Mouse (Mus musculus) CH12.LX (cell line): ENCODE data around the gene Tmpo. TPM values are rescaled to one million over a fixed set of nuclear protein-coding genes. Genes with fewer than 3 reads are reported as not detected.

Experiments
- DNase-seq: peaks from one replicate; pipeline ENCODE4 v3.0.0-alpha.2; 2013; ENCODE audit errors: extremely low read depth
- H3K27ac ChIP-seq: 2 replicates; pipeline ENCODE4 v1.5.1; 2012; ENCODE audit warnings: low read depth, mild to moderate bottlenecking, control low read depth, moderate library complexity; ENCODE audit not compliant: insufficient read depth
- H3K27me3 ChIP-seq: replicated peaks from 2 replicates; pipeline ENCODE3; 2012; ENCODE audit warnings: inconsistent platforms
- H3K36me3 ChIP-seq, 2 experiments: replicated peaks in 1 of 2; 2 replicates each; pipeline versions ENCODE3 to v1.6.1; 2012; ENCODE audit warnings: inconsistent platforms in 1 of 2, low read length in 1 of 2, mild to moderate bottlenecking in 1 of 2, mixed read lengths in 1 of 2, moderate library complexity in 1 of 2; ENCODE audit not compliant: control insufficient read depth in 1 of 2, insufficient read depth in 1 of 2
- H3K4me1 ChIP-seq, 2 experiments: 2 replicates each; pipeline ENCODE4 v1.6.1; 2012; ENCODE audit warnings: inconsistent platforms in 1 of 2, moderate library complexity in 1 of 2; ENCODE audit not compliant: insufficient read depth in 2 of 2, control insufficient read depth in 1 of 2
- H3K4me2 ChIP-seq: 2 replicates; pipeline ENCODE4 v1.6.1; 2012; ENCODE audit warnings: low read depth, mild to moderate bottlenecking, control low read depth; ENCODE audit not compliant: poor library complexity, insufficient read depth, severe bottlenecking
- H3K4me3 ChIP-seq, 3 experiments: fragments of 150-350 bp in 1 of 3; sonication (generic) in 1 of 3; replicated peaks in 1 of 3; 2 replicates each; pipeline versions ENCODE3 to v1.5.1; 2011 to 2012; ENCODE audit warnings: low read depth in 2 of 3, low read length in 2 of 3, mild to moderate bottlenecking in 2 of 3, moderate library complexity in 2 of 3, control low read depth in 1 of 3, improper control_type of control experiment in 1 of 3, inconsistent platforms in 1 of 3, mixed read lengths in 1 of 3; ENCODE audit not compliant: poor library complexity in 1 of 3
- H3K79me2 ChIP-seq: replicated peaks from 2 replicates; pipeline ENCODE4 v1.6.1; 2012; ENCODE audit warnings: mild to moderate bottlenecking, moderate library complexity; ENCODE audit not compliant: control insufficient read depth, poor library complexity, insufficient read depth, severe bottlenecking; ENCODE audit errors: extremely low read depth
- H3K9ac ChIP-seq: 2 replicates; pipeline ENCODE4 v1.6.1; 2012; ENCODE audit warnings: low read depth, mild to moderate bottlenecking, control low read depth, moderate library complexity; ENCODE audit not compliant: insufficient read depth
- H3K9me3 ChIP-seq: replicated peaks from 2 replicates; pipeline ENCODE3; 2012; ENCODE audit warnings: low read length, inconsistent platforms, mixed read lengths
- BHLHE40 ChIP-seq: IDR thresholded peaks from 2 replicates; pipeline ENCODE4 v1.6.1; 2011; ENCODE audit warnings: mild to moderate bottlenecking, low read depth, low read length, improper control_type of control experiment
- CHD2 ChIP-seq: IDR thresholded peaks from 2 replicates; pipeline ENCODE4 v1.6.1; 2011; ENCODE audit warnings: low read length, improper control_type of control experiment
- ELF1 ChIP-seq: IDR thresholded peaks from 2 replicates; pipeline ENCODE4 v1.6.1; 2014; ENCODE audit warnings: low read depth, mild to moderate bottlenecking, inconsistent platforms, low read length, improper control_type of control experiment
- EP300 ChIP-seq: IDR thresholded peaks from 2 replicates; pipeline ENCODE4 v1.6.1; 2011; ENCODE audit warnings: low read length, improper control_type of control experiment
- ETS1 ChIP-seq: conservative IDR thresholded peaks from 2 replicates; pipeline ENCODE4 v1.6.1; 2012; ENCODE audit warnings: low read depth, mild to moderate bottlenecking, inconsistent platforms, low read length, improper control_type of control experiment, moderate library complexity
- GABPA ChIP-seq: IDR thresholded peaks from 2 replicates; pipeline ENCODE4 v1.6.1; 2012; ENCODE audit warnings: low read depth, low read length, improper control_type of control experiment, inconsistent platforms; ENCODE audit not compliant: insufficient replicate concordance
- IRF4 ChIP-seq: IDR thresholded peaks from 2 replicates; pipeline ENCODE4 v1.6.1; 2014; ENCODE audit warnings: low read depth, mild to moderate bottlenecking, inconsistent platforms, low read length, improper control_type of control experiment
- JUN ChIP-seq: IDR thresholded peaks from 2 replicates; pipeline ENCODE4 v1.6.1; 2011; ENCODE audit warnings: low read depth, mild to moderate bottlenecking, low read length, improper control_type of control experiment, moderate library complexity; ENCODE audit not compliant: insufficient read depth
- JUND ChIP-seq: conservative IDR thresholded peaks from 2 replicates; pipeline ENCODE4 v1.6.1; 2011; ENCODE audit warnings: low read depth, low read length, improper control_type of control experiment
- KAT2A ChIP-seq: IDR thresholded peaks from 2 replicates; pipeline ENCODE4 v1.6.1; 2012; ENCODE audit warnings: low read length, improper control_type of control experiment, inconsistent platforms; ENCODE audit not compliant: insufficient replicate concordance
- MAFK ChIP-seq: IDR thresholded peaks from 2 replicates; pipeline ENCODE4 v1.6.1; 2011; ENCODE audit warnings: low read length, improper control_type of control experiment; ENCODE audit not compliant: insufficient replicate concordance
- MAZ ChIP-seq: IDR thresholded peaks from 2 replicates; pipeline ENCODE4 v1.6.1; 2012; ENCODE audit warnings: low read depth, mild to moderate bottlenecking, inconsistent platforms, low read length, improper control_type of control experiment, moderate library complexity
- MXI1 ChIP-seq: IDR thresholded peaks from 2 replicates; pipeline ENCODE4 v1.6.1; 2011; ENCODE audit warnings: mild to moderate bottlenecking, low read depth, low read length, improper control_type of control experiment
- MYC ChIP-seq: IDR thresholded peaks from 2 replicates; pipeline ENCODE4 v1.6.1; 2011; ENCODE audit warnings: low read depth, mild to moderate bottlenecking, improper control_type of control experiment, low read length
- NELFE ChIP-seq: IDR thresholded peaks from 2 replicates; pipeline ENCODE4 v1.6.1; 2011; ENCODE audit warnings: low read depth, low read length, improper control_type of control experiment
- PAX5 ChIP-seq: IDR thresholded peaks from 2 replicates; pipeline ENCODE4 v1.6.1; 2012; ENCODE audit warnings: low read length, inconsistent platforms, mixed read lengths
- POLR2AphosphoS2 ChIP-seq: IDR thresholded peaks from 2 replicates; pipeline ENCODE4 v1.6.1; 2011; ENCODE audit warnings: low read depth, low read length, improper control_type of control experiment
- RAD21 ChIP-seq: IDR thresholded peaks from 2 replicates; pipeline ENCODE4 v1.6.1; 2011; ENCODE audit warnings: low read depth, mild to moderate bottlenecking, low read length, improper control_type of control experiment, moderate library complexity
- RCOR1 ChIP-seq: conservative IDR thresholded peaks from 2 replicates; pipeline ENCODE4 v1.6.1; 2012; ENCODE audit warnings: low read depth, mild to moderate bottlenecking, inconsistent platforms, low read length, improper control_type of control experiment
- UBTF ChIP-seq: IDR thresholded peaks from 2 replicates; pipeline ENCODE4 v1.6.1; 2012; ENCODE audit warnings: low read depth, mild to moderate bottlenecking, inconsistent platforms, low read length, improper control_type of control experiment, moderate library complexity
- USF1 ChIP-seq: IDR thresholded peaks from 2 replicates; pipeline ENCODE4 v1.6.1; 2014; ENCODE audit warnings: low read depth, mild to moderate bottlenecking, inconsistent platforms, low read length, improper control_type of control experiment
- USF2 ChIP-seq: conservative IDR thresholded peaks from 2 replicates; pipeline ENCODE4 v1.6.1; 2011; ENCODE audit warnings: low read depth, low read length, improper control_type of control experiment
- ZKSCAN1 ChIP-seq: IDR thresholded peaks from 2 replicates; pipeline ENCODE4 v1.6.1; 2012; ENCODE audit warnings: low read depth, inconsistent platforms, low read length, improper control_type of control experiment, borderline replicate concordance
- ZNF384 ChIP-seq: IDR thresholded peaks from 2 replicates; pipeline ENCODE4 v1.6.1; 2012; ENCODE audit warnings: low read depth, low read length, improper control_type of control experiment, inconsistent platforms
- dilution Hi-C: fragments of 300-500 bp; cut with MboI; formaldehyde crosslinking; loops from 2 replicates; pipeline ENCODE4 v1.14.3; 2020; ENCODE audit warnings: low sequenced_read_pairs; ENCODE audit not compliant: extremely low pct_unique_long_range_greater_than_20kb, extremely low pct_ligation_motif_present
- in situ Hi-C: fragments of 300-500 bp; cut with MboI; formaldehyde crosslinking; loops from 3 replicates; pipeline ENCODE4 v1.14.3; 2019; ENCODE audit warnings: low sequenced_read_pairs, low pct_ligation_motif_present, low pct_unique_long_range_greater_than_20kb, mixed read lengths
- polyA plus RNA-seq: library from polyadenylated mRNA; unstranded; fragments of >175 nt; gene quantifications from 2 replicates; pipeline ENCODE4 v1.2.1, GENCODE M21; 2012; ENCODE audit warnings: low read depth; ENCODE audit not compliant: insufficient read length
- total RNA-seq, 2 experiments: library from RNA; depleted of rRNA; stranded (reverse); fragments of 300-350 nt in 1 of 2; fragments of >200 nt in 1 of 2; gene quantifications; 2 replicates each; pipeline ENCODE4 v1.2.3; 2012 to 2014

Tmpo gene
- total and polyA plus RNA-seq, 3 experiments, result 163 to 467 (median 198) TPM

- DNase-seq, result no peak
- Histone ChIP-seq H3K79me2 (no peaks in the 10 kb centered on the region), H3K9ac (no peak overlapping the region), H3K4me2 (no peak overlapping the region), H3K27ac (no peak overlapping the region), H3K27me3 (no peaks in the 10 kb centered on the region), H3K36me3 (peaks cover 0 to 2% of the 10 kb centered on the region in 2 experiments), H3K4me1 (peaks cover 0 to 23% of the 10 kb centered on the region in 2 experiments; a peak in 2 of 4 replicates), H3K9me3 (no peaks in the 10 kb centered on the region), H3K4me3 (no peak overlapping the region)
- dilution Hi-C loops (no loop called here), in situ Hi-C loops (no loop called here)
- TF ChIP-seq IRF4 (no peak), ZKSCAN1 (no peak)
Observed at GRCm38 (mm10) chr10:91135302-91135972, 45.7 kb downstream of the Tmpo start.

GRCm38 (mm10) chr10:91131565-91131964 lies 49.5 kb downstream of the Tmpo start:
- Histone ChIP-seq H3K9ac (no peak overlapping the region), H3K27ac (no peak overlapping the region), H3K79me2 (no peaks in the 10 kb centered on the region), H3K4me1 (peaks cover 0 to 5% of the 10 kb centered on the region in 2 experiments; a peak in 1 of 4 replicates), H3K4me3 (no peak overlapping the region), H3K9me3 (no peaks in the 10 kb centered on the region), H3K4me2 (no peak overlapping the region), H3K27me3 (no peaks in the 10 kb centered on the region), H3K36me3 (peaks cover 0 to 2% of the 10 kb centered on the region in 2 experiments)
- TF ChIP-seq RAD21, result no peak
- no peak for TF ChIP-seq BHLHE40
- TF ChIP-seq MYC, result no peak
- TF ChIP-seq NELFE, result no peak
- no peak for TF ChIP-seq MAFK
- dilution Hi-C loops, result no loop called here
- DNase-seq, result no peak
- in situ Hi-C loops, result no loop called here

GRCm38 (mm10) chr10:91130792-91131191 lies 50.3 kb downstream of the Tmpo start:
- Histone ChIP-seq H3K79me2 (no peaks in the 10 kb centered on the region), H3K36me3 (peaks cover 0 to 2% of the 10 kb centered on the region in 2 experiments), H3K27me3 (no peaks in the 10 kb centered on the region), H3K4me2 (no peak overlapping the region), H3K4me3 (no peak overlapping the region), H3K27ac (no peak overlapping the region), H3K4me1 (peaks cover 0 to 5% of the 10 kb centered on the region in 2 experiments; a peak in 1 of 4 replicates), H3K9ac (no peak overlapping the region), H3K9me3 (no peaks in the 10 kb centered on the region)
- dilution Hi-C loops, result no loop called here
- no peak for TF ChIP-seq CHD2
- no peak for TF ChIP-seq USF2
- TF ChIP-seq ELF1, result no peak
- TF ChIP-seq MXI1, result no peak
- TF ChIP-seq JUN, result no peak
- no peak for TF ChIP-seq ETS1
- no peak for TF ChIP-seq PAX5
- TF ChIP-seq MAZ, result no peak
- TF ChIP-seq MAFK, result no peak
- TF ChIP-seq GABPA, result no peak
- no peak for TF ChIP-seq USF1
- TF ChIP-seq RCOR1, result no peak
- TF ChIP-seq ZNF384, result no peak
- no peak for TF ChIP-seq ZKSCAN1
- no peak for TF ChIP-seq BHLHE40
- no peak for TF ChIP-seq KAT2A
- no peak for TF ChIP-seq POLR2AphosphoS2
- TF ChIP-seq JUND, result no peak
- TF ChIP-seq UBTF, result no peak
- no peak for TF ChIP-seq EP300
- in situ Hi-C loops, result no loop called here
- DNase-seq, result no peak
